Mouse (Mus musculus): ENCODE results near the gene Cbs.

Cbs gene

DNA sequence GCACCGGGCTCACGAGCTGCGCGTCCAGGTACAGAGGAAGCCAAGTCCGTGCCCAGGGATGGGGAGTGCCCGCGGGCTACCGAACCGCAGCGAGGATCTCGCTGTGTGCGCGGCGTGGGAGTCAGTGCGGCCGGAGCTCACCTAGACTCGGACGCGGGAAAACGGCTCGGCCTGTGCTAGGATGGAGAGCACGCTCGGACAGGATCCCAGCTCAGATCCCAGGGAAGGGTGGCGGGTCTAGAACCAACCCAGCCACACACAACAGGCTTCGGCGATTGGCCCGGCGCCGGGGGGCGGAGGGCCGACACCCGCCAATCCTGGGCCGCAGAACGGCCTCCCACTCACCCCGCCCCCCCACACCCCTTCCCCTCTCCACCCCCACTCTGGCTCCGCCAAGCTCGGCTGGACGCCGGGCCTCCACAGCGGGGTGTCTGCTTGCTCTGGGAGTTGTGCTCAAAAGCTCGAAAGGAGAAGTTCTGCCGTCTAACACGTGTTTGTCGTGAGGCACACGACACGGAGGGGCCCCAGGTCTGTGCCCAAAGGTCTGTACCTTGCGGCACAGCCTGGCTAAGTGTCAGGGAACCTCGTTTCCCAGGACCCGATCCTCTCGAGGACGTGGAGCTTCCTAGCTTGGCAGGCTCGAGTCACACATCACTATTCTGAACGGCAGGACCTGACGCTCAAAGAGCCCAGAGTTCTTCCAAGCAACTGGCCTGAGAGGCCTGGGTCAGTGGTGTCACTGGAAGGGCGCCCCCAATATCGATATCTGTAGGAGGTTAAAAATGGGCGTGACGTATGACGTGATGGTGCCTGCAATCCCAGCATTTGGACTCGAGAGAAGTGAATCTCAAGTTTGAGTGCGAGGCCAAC is at the start of gene Cbs:
Cbs (minus strand) TSS at position 297 of the 870 bp plus-strand sequence.
- in situ Hi-C loops (cut with MboI; ENCODE audit: low sequenced_read_pairs), result no loop called here

DNA sequence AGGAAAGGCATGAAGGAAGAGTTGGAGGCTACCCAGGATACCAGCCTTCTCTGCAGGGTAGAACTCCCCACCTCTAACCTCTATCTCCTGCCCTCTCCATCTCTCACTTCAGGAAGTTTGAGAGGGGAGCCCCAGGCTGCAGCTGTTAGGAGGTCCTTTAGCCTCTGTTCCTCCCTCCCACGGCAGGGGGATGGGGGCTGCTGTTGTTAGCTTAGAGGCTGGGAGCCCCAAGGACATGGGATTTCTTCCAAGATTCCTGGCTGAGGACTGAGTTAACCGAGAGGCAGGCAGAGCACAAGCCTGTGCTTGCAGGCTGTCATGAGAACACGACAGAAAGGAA is 49.2 kb upstream of the Cbs start:
- in situ Hi-C loops (cut with MboI; ENCODE audit: low sequenced_read_pairs), result no loop called here

DNA sequence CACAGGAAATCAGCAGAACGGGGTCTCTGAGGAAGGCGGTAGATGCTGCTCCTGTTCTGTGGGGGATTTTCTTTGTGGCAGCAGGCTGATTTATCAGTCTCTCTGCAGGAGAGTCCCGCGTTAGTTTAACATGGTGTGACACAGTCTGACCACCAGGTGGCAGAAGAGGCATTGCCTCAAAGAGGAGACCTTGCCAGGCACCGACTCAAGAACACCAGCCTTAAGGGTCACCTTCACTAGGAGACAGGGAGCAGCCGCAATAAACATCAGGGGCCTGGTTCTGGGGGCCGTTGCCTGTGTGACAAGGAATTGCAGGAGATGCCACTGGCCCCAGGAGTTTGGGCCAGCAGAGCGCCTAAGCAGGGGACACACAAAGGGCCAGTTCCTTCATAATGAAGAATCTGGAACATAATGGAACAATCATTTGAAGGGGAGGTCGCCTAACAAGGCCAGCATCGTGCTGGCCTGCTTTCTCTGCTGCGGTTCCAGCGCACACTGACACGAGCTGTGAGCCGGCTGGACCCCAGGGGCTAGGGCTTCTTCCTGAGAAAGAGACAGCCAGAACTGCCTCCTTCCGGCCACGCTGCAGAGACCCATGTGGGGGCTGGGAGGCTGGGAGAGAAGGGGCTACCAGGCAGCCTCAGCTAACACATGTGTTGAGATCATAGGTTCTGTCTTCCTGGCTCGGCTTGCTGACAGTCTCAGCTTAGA is 48.6 kb upstream of the Cbs start:
- in situ Hi-C loops (cut with MboI; ENCODE audit: low sequenced_read_pairs), result no loop called here

DNA sequence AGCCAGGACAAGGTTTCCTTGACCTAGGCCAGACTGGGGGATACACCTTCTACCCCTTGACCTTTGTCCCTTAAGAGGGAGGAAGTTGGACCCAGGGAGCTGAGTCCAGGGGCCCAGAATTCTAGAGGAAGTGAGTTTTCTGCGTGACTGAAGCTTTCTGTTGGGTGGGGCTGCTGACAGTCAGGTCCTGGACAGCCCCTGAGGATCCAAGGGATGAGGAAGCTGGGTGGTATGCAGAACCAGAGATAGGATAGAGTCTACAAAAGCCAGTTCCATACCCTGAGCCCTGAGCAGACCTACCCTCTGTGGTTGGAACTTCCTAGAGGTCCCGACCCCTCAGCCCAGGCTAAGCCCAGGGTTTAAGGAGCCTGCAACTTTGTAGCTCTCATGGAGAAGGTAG is 43.4 kb upstream of the Cbs start:
- in situ Hi-C loops (cut with MboI; ENCODE audit: low sequenced_read_pairs), result no loop called here

DNA sequence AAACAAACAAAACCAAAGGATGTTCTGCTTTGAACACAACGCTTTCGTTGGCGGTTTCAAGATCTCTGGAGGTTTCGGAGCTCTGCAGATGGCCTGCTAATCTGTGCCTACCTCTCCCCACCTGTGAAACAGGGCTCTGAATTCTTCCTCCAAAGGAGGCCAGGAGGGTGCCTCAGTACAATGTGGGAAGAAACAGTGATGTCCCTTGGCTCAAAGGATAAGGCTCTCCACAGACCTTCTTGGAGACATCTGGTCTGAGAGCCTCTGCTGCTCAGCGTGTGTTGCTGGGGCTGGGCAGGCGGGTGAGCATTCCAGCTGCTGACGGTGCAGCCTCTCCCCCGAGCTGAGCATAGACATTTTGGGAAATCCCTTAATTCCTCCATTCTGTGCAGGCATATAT is 40.5 kb upstream of the Cbs start, which contains the start of gene Cryaa:
Cryaa (plus strand) TSS at position 301 of the 400 bp plus-strand sequence.
- in situ Hi-C loops (cut with MboI; ENCODE audit: low sequenced_read_pairs), result loop anchor here (5.0 kb wide), 1 partner anchor 345 kb away; no protein-coding TSS in a partner anchor

DNA sequence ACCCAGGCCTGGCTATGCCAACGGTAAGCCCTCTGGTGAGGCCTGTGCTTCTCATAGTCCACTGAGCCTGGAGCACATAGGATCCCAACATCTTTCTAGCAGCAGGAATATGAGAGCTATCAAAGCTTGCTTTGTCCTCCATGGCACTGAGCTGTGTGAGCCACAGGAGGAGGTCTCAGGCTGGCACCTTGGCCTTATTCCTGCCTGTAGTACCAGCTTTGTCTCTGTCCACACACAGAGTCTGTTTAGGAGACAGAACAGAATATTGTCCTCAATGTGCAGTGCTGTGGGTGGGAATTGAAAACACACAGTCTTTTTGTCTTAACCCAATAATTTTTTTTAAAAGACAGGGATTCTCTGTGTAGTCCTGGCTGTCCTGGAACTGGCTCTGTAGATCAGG is 37.4 kb upstream of the Cbs start:
- in situ Hi-C loops (cut with MboI; ENCODE audit: low sequenced_read_pairs), result no loop called here

DNA sequence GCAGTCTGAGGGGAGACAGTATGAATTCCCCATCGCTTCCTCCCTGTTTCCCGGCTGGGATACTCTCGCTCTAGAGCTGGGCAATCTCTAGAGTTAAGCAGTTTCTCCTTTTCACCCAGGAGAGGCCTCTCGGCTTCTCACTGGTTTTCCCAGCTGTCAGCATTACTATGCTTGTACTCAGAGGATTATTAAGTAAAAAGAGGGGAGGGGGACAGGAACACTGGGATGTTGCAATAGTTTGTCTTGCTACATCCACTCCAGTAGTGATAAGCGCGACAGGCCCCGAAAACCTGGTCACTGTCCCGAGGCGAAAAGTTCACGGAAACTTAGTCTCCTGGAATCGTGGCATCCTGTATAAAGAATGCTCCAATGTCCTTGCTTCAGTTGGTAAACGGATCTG is 35.2 kb upstream of the Cbs start:
- in situ Hi-C loops (cut with MboI; ENCODE audit: low sequenced_read_pairs), result no loop called here

DNA sequence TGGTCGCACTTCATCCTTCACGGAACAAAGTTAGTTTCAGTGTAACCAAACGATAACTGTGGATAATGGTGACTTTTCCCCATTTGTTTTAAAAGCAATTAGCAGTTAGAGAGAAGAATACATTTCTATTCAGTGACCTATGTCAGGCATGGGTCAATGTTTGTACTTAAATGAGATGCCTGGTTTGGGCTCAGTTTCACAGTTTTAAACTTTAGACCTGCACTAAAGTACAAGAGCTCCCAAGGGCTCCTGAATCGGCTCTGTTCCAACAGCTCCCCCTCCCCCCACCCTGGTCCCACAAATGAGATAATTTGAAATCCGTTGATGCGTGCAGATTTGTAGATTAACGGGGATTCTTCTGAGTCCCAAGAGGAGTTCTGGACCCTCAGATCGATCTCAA is 34.7 kb upstream of the Cbs start:
- in situ Hi-C loops (cut with MboI; ENCODE audit: low sequenced_read_pairs), result no loop called here

DNA sequence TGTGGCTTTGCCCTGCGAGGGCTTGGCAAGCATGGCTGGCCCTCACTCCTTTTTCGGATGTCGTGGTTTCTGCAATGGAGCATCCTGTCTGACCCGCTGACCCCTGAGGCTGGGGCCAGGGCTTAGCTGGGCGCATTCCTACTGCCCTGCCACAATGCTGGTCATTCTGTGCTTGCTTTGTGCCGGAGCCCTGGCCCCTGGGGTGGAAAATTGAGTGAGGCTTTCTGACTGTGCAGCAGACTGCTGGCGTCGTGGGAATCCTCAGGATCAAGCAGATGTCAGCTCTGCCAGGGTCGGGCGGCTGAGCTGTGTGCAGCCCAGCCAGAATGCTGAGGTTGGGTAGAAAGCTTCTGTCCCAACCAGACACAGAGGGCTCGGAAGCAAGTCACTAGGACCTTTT is 33.1 kb upstream of the Cbs start:
- in situ Hi-C loops (cut with MboI; ENCODE audit: low sequenced_read_pairs), result no loop called here

DNA sequence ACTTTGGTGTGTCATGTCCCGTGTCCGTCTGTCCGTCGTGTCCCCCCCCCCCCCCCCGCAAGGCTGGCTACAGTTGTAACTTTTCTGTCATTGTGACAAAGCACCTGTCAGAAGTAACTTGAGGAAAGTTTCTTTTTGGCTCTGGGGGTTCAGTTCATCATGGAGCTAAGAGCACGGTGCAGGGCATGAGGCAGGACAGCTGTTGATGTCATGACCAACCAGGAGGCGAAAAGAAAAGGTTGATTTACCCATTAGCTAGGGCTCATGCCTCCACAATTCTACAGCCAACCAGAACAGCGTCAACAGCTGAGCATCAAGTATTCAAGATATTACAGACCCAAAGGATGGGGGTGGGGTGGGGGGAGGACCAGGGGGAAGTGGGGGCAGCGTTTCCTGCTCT is 31.3 kb upstream of the Cbs start:
- in situ Hi-C loops (cut with MboI; ENCODE audit: low sequenced_read_pairs), result loop anchor here (10.0 kb wide), 1 partner anchor 144 kb away; the partner anchor contains the start of gene Ndufv3

DNA sequence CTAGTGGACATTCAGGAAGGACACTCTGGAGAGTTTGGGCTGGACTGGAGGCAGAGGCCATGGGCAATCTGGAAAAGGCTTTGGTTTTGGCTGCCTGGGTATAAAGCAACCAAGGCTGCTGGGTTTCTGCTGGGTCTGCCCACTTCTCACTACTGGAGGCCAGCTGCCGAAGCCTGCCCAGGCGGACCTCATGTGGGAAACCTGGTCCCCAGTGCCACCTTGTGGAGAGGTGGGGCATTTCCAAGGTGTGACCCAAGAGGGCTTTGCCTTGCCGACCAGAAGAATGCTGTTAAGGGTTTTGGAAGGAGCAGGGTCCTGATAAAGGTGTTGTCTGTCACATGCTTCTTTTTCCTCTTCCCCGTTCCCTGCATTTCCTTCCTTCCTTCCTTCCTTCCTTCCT is 27.7 kb upstream of the Cbs start:
- in situ Hi-C loops (cut with MboI; ENCODE audit: low sequenced_read_pairs), result loop anchor here (10.0 kb wide), 1 partner anchor 140 kb away; the partner anchor contains the start of gene Ndufv3

DNA sequence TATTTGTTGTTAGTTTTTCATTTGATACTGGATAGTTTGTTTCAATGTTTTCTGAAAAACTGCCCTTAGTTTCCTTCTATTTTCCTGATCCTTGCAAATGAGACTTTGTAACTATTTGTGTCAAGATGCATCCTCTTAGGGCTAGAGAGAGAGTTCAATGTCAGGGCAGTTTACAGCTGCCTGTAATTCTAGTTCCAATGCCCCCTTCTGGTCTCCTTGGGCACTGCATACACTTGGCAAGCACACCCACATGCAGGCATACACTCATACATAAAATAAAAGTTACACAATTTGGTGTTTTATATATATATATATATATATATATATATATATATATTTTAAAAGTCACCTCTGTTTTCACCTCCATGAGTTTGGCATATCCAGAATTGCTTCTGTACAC is 25.8 kb upstream of the Cbs start:
- in situ Hi-C loops (cut with MboI; ENCODE audit: low sequenced_read_pairs), result loop anchor here (10.0 kb wide), 1 partner anchor 138 kb away; the partner anchor contains the start of gene Ndufv3

DNA sequence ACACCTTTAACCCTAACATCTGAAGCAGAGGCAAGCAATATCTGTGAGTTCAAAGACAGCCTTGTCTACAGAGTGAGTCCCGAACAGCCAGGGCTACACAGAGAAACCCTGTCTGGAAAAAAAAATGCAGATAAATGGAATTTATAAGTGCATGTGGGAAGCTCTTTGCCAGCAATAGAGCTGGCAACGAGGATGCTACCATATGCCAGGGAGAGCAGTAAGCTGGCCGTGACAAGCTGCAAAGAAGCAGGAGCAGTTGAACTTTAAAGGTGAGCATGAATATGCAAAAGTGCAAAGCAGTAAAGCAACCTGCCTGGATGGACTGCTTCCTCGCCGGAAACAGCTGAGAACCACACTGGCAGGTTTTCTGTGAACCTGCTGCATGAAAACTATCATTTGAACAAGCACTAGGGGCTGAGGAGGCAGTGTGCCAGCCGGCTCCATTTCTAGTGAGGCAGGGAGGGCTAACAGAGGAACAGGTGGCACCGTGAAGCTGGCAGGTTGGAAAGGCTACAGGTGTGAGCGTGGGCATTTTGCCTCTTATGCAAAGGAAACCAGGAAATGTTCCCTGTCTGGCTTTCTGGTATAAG is 23.7 kb upstream of the Cbs start:
- in situ Hi-C loops (cut with MboI; ENCODE audit: low sequenced_read_pairs), result loop anchor here (10.0 kb wide), 1 partner anchor 136 kb away; the partner anchor contains the start of gene Ndufv3

DNA sequence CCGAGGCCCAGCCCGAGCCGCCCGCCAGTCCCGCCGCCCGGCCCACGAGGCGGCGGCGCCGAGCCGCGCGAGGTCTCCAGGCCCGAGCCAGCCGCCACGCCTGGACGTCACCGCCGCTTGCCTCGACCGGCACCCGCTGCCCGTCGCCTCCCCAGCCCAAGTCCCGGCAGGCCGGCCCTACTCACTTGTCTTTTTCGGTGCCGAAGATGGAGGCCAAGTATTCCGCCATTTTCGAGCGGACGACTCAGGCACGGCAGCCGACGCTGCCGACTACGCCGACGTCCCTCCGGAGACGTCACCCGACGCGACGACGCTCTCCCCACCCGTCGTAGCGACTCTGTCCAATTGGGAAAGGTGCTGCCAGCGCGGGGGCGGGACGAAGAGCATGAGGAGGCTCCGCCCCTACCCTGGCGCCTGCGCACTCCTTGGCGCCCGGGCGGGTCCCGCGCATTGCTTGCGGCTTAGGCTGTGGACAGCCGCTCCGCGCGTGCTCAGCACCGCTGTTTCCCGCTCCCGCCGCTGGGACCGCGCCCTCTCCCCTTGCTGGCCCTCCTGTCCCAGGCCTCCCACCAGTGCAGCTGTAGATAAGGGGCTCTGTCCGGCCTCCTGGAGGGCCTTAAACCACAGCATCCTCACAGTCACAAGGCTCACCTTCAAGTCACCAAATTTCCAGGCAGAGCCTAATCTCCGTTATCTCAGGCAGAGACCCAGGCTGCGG is 21.6 kb upstream of the Cbs start, which contains the start of gene U2af1:
U2af1 (minus strand) TSS at position 425 of the 718 bp plus-strand sequence.
- in situ Hi-C loops (cut with MboI; ENCODE audit: low sequenced_read_pairs), result no loop called here

DNA sequence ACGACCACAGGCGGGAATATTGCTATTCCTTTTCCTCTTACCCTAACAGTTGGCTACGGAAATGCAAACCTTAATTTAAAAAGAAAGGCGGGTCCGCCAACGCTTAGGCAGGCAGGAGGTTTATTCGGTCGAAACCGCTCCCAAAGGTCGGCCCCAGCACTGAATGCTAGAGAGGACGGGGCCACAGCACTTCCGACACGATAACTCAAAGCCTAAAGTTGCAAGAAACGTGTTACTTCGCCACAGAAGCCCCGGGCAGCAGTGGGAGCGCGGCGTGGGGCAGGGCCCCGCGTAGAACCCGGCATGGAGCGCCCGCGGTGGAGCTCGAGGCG is 21.1 kb upstream of the Cbs start:
- in situ Hi-C loops (cut with MboI; ENCODE audit: low sequenced_read_pairs), result no loop called here

DNA sequence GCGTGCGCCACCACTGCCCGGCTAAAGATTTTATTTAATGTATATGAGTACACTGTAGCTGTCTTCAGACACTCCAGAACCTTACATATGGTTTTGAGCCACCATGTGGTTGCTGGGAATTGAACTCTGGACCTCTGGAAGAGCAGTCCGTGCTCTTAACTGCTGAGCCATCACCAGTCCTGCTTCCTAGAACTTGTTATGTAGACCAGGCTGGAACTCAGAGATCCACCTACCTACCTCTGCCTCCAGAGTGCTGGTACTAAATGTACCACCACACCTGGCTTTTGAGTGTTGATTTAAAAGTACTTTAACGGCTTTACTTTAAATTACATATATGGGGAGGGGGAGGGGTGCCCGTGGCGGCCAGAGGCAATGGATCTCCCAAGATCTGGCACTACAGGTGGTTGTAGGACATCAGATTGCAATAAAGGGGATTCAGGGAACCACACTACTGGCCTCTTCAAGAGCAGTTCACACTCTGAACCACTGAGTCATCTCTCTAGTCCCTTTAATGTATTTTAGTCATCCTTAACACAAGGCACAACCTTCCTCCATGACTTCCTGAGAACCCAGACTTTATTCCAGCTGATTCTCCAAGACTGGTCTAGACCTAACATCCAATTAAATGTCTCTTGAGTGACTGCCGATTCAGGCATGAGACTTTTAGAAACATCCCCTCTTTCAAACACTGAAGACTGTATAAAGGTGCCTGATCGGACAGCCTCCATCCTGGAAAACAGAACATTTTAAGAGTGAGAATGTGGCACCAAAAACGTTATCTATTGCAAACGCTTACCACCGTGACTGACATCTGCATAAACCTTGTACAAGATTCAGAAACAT is 20.3 kb upstream of the Cbs start:
- in situ Hi-C loops (cut with MboI; ENCODE audit: low sequenced_read_pairs), result no loop called here

DNA sequence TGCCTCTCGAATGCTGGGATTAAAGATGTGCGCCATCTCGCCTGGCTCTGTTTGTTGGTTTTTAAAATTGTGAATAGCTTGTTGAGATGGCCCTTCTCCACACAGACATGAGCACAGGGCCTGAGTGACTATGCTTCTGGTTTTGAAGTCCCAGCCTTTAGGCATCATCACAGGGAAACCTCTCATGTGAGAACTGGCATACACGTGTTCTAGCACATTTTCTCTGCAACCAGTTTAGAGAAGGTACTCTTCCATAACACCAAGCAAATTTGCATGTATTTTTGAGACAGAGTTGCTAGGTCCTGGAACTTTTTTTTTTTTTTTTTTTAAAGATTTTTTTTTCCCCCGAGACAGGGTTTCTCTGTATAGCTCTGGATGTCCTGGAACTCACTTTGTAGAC is 19.6 kb upstream of the Cbs start:
- in situ Hi-C loops (cut with MboI; ENCODE audit: low sequenced_read_pairs), result no loop called here

DNA sequence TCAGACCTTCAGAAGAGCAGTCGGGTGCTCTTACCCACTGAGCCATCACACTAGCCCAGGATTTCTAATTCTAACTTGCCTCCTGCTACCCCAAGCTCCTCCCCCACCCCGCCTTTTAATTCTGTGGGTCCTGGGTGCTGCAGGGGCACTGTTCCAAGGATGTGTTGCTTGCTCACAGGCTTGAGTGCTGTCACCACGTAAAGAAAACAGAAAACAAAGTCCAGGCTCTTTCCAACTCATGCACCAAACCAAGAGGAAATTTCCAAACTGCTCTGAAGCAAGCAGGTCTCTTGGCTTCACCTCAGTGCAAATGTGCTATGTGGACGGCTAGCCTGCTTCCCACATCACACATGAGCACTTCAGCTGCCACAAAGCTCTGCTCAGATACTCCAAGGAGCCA is 18.3 kb upstream of the Cbs start:
- in situ Hi-C loops (cut with MboI; ENCODE audit: low sequenced_read_pairs), result no loop called here

DNA sequence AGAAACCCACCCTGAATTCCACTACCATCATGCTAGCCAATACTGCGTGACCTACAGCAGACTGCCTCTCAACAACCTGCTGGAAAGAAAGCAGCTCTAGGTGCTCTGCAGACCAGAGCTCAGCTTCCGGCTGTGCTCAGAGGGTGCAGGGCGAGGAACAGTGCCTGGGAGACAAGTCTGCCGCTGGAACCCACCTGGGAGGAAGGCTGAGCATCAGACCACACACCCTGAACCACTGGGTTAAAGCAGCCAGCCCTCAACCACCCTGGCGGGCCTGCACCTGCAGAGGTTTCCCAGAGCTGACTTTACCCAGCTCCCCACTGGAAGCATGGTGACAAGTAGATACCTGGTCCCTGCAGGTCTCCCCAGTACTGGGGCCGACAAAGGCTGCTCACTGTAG is 16.2 kb upstream of the Cbs start:
- in situ Hi-C loops (cut with MboI; ENCODE audit: low sequenced_read_pairs), result no loop called here

DNA sequence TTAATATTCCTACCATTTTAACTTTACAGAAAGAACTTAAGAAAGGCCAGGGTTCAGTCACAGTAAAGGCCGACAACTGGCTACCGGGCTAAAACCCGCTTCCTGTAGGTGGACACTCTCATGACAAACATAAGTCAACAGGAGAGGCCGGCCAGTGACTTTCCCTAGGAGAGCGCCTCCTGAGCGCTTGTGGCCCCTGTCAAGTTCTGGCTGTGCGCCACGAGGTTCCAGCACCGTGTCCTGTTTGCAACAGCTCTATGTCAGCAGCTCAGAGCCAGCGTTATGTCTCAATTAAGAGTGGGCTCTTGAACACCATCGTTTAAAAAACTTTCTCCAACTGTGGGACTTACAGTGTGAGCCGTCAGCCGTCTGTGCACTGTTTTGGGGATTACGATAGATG is 15.1 kb upstream of the Cbs start:
- in situ Hi-C loops (cut with MboI; ENCODE audit: low sequenced_read_pairs), result no loop called here

All from CH12F3 (cell line).